Mouse (Mus musculus) small intestine, adult 2 months (tissue): ENCODE data around the gene Frmd8. TPM values are rescaled to one million over a fixed set of nuclear protein-coding genes. Genes with fewer than 3 reads are reported as not detected.

Experiments used
- H3K27ac ChIP-seq: fragments of 200-500 bp; 2 replicates; pipeline ENCODE4 v1.5.1; 2012; ENCODE audit warnings: low read depth, low read length, control low read depth, inconsistent platforms; ENCODE audit not compliant: insufficient read depth
- H3K27me3 ChIP-seq: fragments of 200-500 bp; 2 replicates; pipeline ENCODE4 v1.6.1; 2012; ENCODE audit warnings: mild to moderate bottlenecking, moderate library complexity, low read length, inconsistent platforms; ENCODE audit not compliant: control insufficient read depth, insufficient read depth
- H3K36me3 ChIP-seq: fragments of 200-500 bp; 2 replicates; pipeline ENCODE4 v1.6.1; 2012; ENCODE audit warnings: mild to moderate bottlenecking, low read length, control low read depth, inconsistent platforms; ENCODE audit not compliant: control insufficient read depth, insufficient read depth
- H3K4me1 ChIP-seq: fragments of 200-500 bp; 2 replicates; pipeline ENCODE4 v1.6.1; 2012; ENCODE audit warnings: low read length, inconsistent platforms, mixed read lengths; ENCODE audit not compliant: control insufficient read depth, insufficient read depth, insufficient read length
- H3K4me3 ChIP-seq: fragments of 200-500 bp; 2 replicates; pipeline ENCODE4 v1.5.1; 2012; ENCODE audit warnings: low read depth, mild to moderate bottlenecking, control low read depth, inconsistent platforms, low read length, moderate library complexity
- CTCF ChIP-seq: fragments of 200-500 bp; IDR thresholded peaks from 2 replicates; pipeline ENCODE4 v1.5.1; 2012; ENCODE audit warnings: low read depth, mild to moderate bottlenecking, control low read depth, inconsistent platforms, low read length, moderate library complexity, mixed read lengths; ENCODE audit not compliant: insufficient replicate concordance, insufficient read length; ENCODE audit errors: extremely low read depth
- POLR2A ChIP-seq: fragments of 200-500 bp; IDR thresholded peaks from 2 replicates; pipeline ENCODE4 v1.6.1; 2012; ENCODE audit warnings: low read depth, mild to moderate bottlenecking, control low read depth, inconsistent platforms, low read length, moderate library complexity
- WGBS: fragments of 180-500 bp; shearing (Covaris S2); methylation state at CpG from one replicate; pipeline ENCODE4 v1.1.7; 2018; 5-methylcytosine and 5-hydroxymethylcytosine counted together
- polyA plus RNA-seq: library from polyadenylated mRNA; depleted of rRNA; stranded (reverse); fragments of >200 nt; gene quantifications from 2 replicates; pipeline ENCODE4 v1.2.3, GENCODE M21; 2012

The Frmd8 gene
- polyA plus RNA-seq, 1 experiment = 62.1 TPM

GRCm38 (mm10) chr19:5835922-5836430 is 39.1 kb downstream of the Frmd8 start:
- Histone ChIP-seq H3K36me3 (no peaks in the 10 kb centered on the region), H3K27me3 (no peaks in the 10 kb centered on the region), H3K4me1 (peaks cover 40% of the 10 kb centered on the region), H3K4me3 (no peak overlapping the region), H3K27ac (no peak overlapping the region)
- TF ChIP-seq POLR2A = no peak
- TF ChIP-seq CTCF = no peak
- WGBS = 66% methylated on average over 8 of the region's 8 CpGs

DNA sequence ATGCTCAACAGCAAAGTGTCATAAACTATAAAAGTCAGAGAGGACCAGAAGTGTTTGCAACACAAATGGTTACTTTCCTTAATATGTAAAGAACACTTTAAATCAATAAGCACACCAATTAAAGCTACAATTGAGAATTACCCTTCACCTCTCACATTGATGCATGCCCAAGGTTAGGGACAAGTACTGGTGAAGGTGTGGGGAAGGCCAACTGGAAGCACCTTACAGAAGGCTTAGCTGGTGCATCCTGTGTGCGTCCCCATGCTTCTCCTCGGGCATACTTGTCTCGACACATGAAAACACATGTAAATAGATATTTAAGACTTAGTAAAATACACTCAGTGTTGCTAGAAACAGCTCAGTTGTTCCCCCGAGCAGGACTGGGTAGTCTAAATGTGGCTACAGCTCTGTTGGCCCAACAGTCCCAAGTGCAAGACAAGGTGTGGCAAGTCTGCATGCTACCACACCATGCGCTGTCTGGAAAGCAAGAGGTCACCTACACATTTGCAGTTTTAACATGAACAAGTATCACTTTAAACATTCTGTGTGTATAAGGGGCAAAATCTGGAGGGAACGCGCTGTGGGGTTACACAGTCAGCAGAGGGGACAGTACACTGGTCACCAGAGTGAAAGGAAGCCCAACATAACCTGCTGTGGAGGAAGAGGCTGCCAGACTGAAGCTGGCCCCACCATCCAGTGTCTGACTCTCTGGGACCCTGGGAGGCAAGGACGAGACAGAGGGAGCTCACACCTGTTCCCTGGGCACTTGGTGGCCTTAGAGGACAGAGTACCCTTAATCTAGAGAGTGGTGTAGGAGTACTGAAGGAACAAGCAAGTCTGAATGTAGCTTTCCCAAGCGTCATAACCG is 39.8 kb downstream of the Frmd8 start:
- Histone ChIP-seq H3K4me1 (peaks cover 40% of the 10 kb centered on the region), H3K36me3 (no peaks in the 10 kb centered on the region), H3K4me3 (no peak overlapping the region), H3K27ac (0 out of 2 replicates have a peak overlapping the region, but pooled peaks have one; percentile 0), H3K27me3 (no peaks in the 10 kb centered on the region)
- TF ChIP-seq CTCF (no peak), POLR2A (no peak)
- 77% methylated on average over 10 of the region's 10 CpGs for WGBS

- Histone ChIP-seq H3K4me3 (no peak overlapping the region), H3K27me3 (no peaks in the 10 kb centered on the region), H3K27ac (peak overlapping the region; percentile 67; the same call in 1 of the 2 replicates), H3K36me3 (no peaks in the 10 kb centered on the region), H3K4me1 (peaks cover 40% of the 10 kb centered on the region)
- 70% methylated on average over 12 of the region's 12 CpGs for WGBS
- no peak for TF ChIP-seq POLR2A
- no peak for TF ChIP-seq CTCF
Observed at GRCm38 (mm10) chr19:5834260-5834925, 40.7 kb downstream of the Frmd8 start.

- 43% methylated on average over 10 of the region's 10 CpGs for WGBS
- peak overlapping the region; percentile 67 for H3K27ac ChIP-seq
- H3K36me3 ChIP-seq = peaks cover 8% of the 10 kb centered on the region
Observed at GRCm38 (mm10) chr19:5833287-5834100, 41.6 kb downstream of the Frmd8 start.

DNA sequence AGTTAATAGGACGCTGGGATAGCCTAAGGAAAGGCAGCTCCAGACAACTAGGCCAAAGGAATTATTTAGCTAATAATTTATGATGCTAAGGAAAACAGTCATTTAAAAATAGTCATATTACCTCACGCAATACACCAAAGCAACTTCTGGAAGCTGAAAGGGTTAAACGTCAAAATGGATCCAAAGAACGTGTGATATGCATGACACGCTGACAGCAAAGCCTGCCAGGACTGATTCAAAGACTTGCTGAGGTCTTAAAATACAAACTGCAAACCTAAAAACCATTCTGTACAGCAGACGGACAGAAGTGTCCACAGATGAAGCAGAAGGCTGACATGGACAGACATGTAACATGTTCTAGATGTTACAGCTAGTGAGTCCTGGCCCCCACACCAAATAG is 42.7 kb downstream of the Frmd8 start:
- peaks cover 40% of the 10 kb centered on the region for H3K4me1 ChIP-seq
- peaks cover 17% of the 10 kb centered on the region for H3K36me3 ChIP-seq
- H3K27me3 ChIP-seq = no peaks in the 10 kb centered on the region
- no peak overlapping the region for H3K4me3 ChIP-seq
- peak overlapping the region; percentile 57; the same call in 1 of the 2 replicates for H3K27ac ChIP-seq
- 69% methylated on average over 6 of the region's 6 CpGs for WGBS
- no peak for TF ChIP-seq POLR2A
- no peak for TF ChIP-seq CTCF

More at GRCm38 (mm10) chr19:5833287-5834100, 41.6 kb downstream of the Frmd8 start:
- H3K27me3 ChIP-seq = no peaks in the 10 kb centered on the region
- H3K4me1 ChIP-seq = peaks cover 40% of the 10 kb centered on the region
- TF ChIP-seq CTCF = no peak
- TF ChIP-seq POLR2A = no peak
- no peak overlapping the region for H3K4me3 ChIP-seq

- WGBS = 48% methylated on average over 4 of the region's 4 CpGs
- H3K27ac ChIP-seq = peak overlapping the region; percentile 62
- no peak overlapping the region for H3K4me3 ChIP-seq
- H3K36me3 ChIP-seq = peaks cover 18% of the 10 kb centered on the region
- H3K27me3 ChIP-seq = no peaks in the 10 kb centered on the region
- peaks cover 38% of the 10 kb centered on the region for H3K4me1 ChIP-seq
- TF ChIP-seq POLR2A (no peak), CTCF (no peak)
Observed at GRCm38 (mm10) chr19:5831958-5832320, 43.1 kb downstream of the Frmd8 start.

DNA sequence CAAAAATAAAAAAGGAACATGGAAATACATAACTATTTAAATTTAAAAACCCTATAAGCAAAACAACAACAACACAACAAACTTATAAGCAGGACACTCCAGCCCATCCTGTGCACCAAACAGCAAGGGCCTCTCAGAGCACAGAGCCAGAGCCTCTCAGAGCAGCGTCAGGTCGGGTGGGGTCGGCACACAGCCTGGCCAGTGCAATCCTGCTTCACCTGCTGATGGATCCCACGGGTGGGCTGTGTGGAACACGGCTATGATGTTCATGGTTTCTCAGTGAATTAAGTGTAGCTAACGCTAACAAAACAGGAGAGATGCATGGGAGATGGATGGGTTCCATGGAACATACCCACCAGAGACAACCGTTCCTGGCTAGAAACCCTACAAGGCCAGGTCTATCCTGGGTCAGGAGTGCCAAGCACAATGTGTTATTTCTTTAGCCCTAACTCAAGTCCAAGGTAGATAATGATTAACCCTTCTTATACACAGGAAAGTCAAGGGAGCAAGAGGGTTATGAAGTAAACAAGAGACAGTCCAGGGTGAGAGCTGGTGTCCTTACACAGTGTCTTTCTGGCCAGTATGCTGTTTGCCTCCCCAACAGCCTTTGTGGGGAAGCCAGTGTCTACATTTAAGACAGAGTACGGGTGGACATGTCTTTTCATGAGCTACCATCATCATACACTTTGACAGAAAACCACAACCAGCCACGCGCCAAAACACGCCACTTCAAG is 43.7 kb downstream of the Frmd8 start:
- peaks cover 36% of the 10 kb centered on the region for H3K4me1 ChIP-seq
- no peaks in the 10 kb centered on the region for H3K27me3 ChIP-seq
- peaks cover 18% of the 10 kb centered on the region for H3K36me3 ChIP-seq
- 62% methylated on average over 11 of the region's 11 CpGs for WGBS
- no peak for TF ChIP-seq POLR2A
- TF ChIP-seq CTCF = no peak
- H3K4me3 ChIP-seq = no peak overlapping the region
- peak overlapping the region; percentile 62 for H3K27ac ChIP-seq
